Mouse (Mus musculus) left cerebral cortex, postnatal 14 days (tissue): ENCODE results near the gene Madcam1. TPM values are rescaled to one million over a fixed set of nuclear protein-coding genes. Genes with fewer than 3 reads are reported as not detected.
"Not testable (repeated sequence)": the region's sequence is repeated elsewhere in the genome, so short reads cannot be mapped to it uniquely, and the experiment has no call there.

Experiments
- DNase-seq, 2 experiments: peaks; one replicate each; pipeline ENCODE4 v3.0.0; 2021 to 2022; ENCODE audit warnings: low spot score in 2 of 2, mixed read lengths in 1 of 2
- intact Hi-C: fragments of 180-260 bp; cut with DNase I; formaldehyde crosslinking; loops from one replicate; pipeline ENCODE4 v1.15.1; 2025
- total RNA-seq, 2 experiments: library from RNA; stranded (reverse); gene quantifications; 2 replicates each; pipeline ENCODE4 v1.2.3; 2021

Gene Madcam1
- total RNA-seq, 2 experiments from 2014 or later, result 0.23 TPM; not detected in 1

DNA sequence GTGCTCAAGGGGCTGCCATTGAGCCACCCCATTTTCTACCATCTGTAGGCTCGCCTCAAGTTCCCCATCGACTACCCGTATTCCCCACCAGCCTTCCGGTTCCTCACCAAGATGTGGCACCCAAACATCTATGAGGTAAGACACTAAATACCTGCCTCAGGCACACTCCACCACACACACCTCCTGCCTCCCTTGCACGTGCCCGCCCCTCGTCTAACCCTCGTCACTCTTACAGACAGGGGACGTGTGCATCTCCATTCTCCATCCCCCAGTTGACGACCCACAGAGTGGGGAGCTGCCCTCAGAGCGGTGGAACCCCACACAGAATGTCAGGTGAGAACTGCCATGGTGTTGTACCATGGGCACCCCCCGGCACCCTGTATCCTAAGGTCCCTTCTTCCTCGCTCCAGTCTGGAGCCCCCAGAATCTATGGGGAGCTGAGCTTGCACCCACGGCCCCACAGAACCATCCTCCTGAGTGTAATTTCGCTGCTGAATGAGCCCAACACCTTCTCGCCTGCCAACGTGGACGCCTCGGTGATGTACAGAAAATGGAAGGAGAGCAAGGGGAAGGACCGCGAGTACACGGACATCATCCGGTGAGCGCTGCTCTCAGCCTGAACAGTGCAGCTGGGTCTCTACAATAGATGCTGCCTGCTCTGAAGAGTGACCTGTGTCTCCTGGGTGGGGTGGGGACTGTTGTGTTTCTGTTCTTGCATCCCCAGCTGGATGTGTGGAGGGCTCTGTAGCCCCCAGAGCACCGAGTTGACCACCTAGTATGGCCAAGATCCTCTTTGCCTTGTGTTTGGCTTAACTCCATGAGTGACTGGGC, 20.6 kb downstream of the Madcam1 start:
- intact Hi-C loops, result no loop called here
- DNase-seq, result no peak

DNA sequence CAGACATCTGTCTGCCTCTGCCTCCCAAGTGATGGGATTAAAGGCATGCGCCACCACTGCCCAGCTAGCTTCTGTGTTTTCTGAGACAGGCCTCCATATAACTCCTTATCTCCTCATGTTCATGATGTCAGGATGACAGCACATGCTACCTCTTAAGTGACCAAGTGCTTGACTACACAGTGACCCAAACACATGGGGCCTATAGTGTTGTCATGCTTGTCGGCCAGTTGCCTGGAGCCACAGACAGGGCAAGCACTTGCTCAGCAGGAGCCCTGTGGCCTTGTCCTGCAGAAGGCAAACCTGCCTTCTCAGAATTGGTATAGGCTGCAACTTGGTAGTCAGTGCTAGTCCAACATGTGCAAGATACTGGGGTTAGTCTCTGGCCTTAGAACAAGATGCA, 21.9 kb downstream of the Madcam1 start:
- intact Hi-C loops, result no loop called here
- DNase-seq, result no peak

DNA sequence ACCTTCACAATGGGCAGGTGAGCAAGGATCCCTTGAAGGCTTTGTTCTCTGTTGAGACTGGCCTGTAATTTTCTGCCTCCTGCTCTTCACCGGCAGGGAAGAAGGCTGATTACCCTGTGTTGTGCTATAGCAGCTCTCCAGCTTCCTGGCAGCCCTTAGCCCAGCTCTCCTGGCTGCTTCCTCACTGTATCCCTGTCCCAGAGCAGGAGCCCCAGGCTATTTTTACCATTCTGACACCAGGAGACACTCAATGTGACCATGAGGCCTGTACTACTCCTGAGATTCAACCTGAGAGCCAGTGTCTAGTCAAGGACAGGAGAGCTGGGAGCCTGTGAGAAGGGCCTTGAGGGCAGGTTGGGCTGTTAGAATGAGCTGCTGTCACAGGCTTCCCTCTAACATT, 22.3 kb downstream of the Madcam1 start:
- intact Hi-C loops, result no loop called here
- no peak for DNase-seq

DNA sequence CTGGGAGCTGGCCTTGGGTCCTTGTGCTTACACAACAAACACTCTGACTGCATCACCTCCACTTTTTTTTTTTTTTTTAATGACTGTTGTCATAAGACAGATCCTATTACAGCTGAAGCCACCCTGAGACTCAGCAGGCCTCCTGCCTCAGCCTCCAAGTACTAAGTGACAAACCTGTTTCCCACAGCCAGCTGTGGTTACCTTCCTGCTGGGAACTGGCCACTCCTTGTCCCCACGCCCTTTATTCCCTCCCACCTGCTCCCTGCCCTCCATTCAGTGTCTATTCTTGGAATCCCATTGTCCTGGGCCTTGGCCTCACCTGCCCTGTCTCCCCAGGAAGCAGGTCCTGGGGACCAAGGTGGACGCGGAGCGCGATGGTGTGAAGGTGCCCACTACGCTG, 23.2 kb downstream of the Madcam1 start:
- intact Hi-C loops, result no loop called here
- DNase-seq, result no peak

DNA sequence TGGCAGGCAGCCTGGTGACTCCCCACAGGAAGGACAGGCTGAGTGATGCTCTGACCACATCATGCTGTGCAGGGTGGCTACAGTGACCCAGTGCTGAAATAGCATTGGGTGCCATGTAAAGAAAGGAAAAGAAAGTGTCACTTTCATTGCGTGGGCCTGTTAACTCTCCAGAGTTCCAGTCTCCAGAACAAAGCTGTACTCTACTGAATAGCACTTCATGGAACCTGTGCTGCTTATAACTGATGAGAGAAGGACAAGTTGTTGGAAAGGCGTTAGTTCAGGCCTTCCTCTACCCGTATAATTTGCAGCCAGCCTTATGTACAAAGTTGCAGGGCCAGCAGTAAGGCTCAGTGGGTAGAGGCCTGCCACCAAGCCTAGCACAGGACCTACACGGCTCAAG, 24.4 kb downstream of the Madcam1 start, which contains the start of gene Gzmm:
TSS of gene Gzmm (plus strand) at position 301 of the 400 bp plus-strand sequence.
- no peak for DNase-seq
- intact Hi-C loops, result no loop called here

DNA sequence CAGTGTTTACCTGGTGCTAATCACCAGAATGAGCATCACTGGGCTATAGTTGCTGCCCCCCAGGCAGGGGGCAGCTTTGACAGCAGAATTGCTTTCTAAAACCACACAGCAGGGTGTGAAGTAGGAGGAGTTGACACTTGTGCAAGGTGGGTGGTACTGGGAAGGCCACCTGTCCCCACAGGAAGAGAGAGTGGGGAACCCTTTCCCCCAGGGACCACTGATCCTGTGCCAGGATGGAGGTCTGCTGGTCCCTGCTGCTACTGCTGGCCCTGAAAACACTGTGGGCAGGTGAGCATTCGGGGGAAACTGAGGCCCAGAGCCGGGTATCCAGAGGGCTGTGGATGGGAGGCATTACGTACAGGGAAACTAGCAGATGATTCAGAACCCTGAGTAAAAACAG, 24.8 kb downstream of the Madcam1 start:
- intact Hi-C loops, result no loop called here
- DNase-seq, result no peak

DNA sequence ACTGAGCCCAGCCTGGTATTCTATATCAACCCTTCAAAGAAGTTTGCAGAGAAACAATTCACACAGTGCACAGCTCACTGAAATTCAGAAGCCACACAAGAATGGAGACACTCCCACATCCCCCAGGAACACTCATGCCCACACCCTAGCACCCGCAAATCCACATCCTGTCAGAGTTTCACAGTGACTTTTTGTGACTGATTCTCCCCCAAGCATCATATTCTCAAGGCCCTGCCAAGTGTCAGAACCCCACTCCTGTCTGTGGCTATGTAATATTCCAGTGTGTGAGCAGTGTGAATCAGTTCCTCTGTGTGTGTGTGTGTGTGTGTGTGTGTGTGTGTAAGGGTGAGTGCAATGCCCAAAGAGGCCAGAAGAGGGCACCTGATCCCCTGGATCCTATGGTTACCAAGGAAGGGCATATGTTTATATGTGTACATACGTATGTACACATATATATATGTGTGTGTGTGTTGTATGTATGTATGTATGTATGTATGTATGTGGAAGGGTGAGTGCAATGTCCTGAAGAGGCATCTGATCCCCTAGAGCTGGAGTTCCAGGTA, 27.7 kb downstream of the Madcam1 start:
- intact Hi-C loops, result no loop called here

DNA sequence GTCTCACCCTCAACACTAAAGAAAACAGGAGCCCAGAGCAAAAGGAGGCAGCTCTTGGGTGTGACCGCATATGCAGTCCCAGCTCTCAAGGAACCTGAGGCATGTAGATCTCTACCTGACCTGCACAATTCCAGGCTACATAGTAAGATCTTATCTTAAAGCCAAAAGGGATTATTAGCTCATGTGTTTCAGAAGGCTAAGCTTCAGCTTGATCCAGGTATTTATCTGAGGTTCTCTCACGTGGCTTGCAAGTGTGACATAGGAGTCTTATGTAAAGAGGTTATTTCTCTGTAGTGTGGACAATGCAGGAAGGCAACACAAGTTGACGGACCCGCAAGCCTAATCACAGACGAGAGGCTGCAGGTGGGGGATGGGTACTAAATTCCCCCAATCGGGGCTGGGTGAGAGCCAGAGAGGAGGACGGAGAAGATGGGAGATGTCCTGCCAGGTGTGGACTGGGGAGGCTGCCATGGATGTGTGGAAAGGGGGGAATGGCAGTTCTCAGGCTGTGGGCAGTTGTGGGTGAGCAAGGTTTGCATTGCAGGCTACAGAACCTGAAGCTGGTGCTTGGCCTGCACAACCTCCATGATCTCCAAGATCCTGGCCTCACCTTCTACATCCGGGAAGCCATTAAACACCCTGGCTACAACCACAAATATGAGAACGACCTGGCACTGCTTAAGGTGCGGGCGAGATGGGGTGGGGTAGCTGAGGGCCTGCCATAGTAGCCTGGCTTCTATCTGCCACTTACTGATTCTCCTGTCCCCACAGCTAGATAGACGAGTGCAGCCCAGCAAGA, 29.4 kb downstream of the Madcam1 start:
- DNase-seq, result no peak
- intact Hi-C loops, result no loop called here

More for the DNA sequence above, 27.7 kb downstream of the Madcam1 start:
- DNase-seq, result no peak

DNA sequence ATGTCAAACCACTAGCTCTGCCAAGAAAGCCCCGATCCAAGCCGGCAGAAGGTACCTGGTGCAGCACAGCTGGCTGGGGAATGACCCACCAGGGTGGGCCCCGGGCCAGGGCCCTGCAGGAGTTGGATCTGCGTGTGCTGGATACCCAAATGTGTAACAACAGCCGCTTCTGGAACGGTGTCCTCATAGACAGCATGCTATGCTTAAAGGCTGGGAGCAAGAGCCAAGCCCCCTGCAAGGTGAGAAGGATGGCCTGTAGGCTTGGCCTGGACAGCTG, 30.0 kb downstream of the Madcam1 start:
- intact Hi-C loops, result no loop called here
- no peak for DNase-seq

DNA sequence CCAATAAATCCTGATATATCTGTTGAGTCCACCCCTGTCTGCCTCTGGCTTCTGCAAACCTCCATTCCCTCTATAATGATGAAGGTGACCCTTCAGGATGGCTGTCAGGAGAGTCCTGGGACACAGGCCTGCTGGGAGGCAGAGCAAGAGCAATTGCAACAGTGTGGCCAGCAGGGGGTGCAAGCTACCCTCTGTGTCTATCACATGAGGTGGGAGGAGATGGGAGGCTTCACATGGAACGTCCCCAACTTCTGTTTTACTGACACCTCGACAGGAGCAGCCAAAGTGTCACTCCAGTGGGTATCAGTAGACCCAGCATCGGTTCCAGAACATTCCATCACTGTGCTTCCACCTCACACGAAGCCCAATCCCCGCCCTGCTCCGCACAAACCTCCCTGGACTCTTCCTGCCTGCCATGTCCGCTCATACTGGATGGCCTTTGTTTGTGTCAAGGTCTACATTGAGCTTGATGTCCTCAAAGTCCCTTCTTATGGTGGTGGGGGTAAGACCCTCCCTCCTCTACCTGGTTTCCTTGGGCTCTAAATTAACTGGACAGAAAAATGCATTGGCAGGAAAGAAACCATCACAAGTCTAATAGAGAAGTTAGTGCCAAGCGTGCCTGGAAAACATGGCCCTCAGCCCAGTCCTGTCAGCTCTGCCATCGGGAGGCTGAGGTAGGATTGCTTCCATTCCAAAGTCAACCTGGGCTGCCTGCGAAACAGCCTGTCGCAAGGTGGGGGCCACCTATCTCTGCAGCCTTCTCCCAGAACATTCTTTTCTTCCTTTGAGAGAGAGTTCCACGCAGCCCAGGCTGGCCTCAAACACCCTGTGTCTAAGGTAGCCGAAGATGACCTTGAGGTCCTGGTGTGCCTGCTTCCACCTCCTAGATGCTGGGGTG, 31.1 kb downstream of the Madcam1 start:
- peak; percentile 69 for DNase-seq
- intact Hi-C loops, result no loop called here

DNA sequence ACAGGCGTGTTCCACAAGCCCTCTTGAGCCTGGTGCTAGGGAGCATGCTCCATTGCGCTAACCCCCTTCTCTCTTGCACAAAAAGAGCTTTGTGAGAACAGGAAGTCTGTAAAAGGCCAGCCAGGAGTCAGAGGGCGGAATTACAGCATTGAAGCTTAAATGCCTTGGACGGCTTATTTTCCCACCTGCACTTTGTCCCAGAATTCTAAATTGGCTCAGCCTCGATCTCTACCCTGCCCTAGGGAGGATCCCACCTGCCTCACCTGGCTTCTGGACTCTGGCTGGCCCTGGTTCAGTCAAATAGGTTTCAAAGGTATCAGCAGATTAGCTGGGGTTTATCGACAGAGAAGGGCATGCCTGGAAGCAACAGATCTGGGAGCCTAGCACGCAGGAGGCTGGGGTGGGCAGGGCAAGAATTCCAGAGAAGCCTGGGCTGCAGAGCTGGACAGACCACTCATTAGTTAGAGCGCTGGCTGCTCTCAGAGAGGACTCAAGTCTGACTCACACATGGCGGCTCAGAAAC, 31.8 kb downstream of the Madcam1 start:
- intact Hi-C loops, result no loop called here
- no peak for DNase-seq

DNA sequence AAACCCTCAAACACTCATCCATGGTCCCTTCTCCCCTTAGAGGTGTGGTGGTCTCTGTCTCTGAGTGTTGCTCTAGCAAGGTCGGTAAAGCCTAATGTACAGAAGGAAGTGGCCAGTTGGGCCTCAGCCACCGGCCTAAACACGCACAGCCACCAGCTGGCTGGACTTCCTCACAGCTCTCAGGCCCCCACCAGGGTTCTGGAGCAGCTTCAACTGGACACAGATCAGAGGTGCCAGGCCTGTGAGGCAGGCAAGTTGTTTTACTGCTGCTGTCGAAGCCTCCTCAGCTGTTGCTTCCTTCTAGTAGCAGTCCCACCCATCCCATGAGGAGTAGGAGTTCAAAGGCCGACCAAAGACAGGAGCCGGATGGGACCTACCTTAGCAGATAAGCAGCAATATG, 33.6 kb downstream of the Madcam1 start:
- DNase-seq, result no peak
- intact Hi-C loops, result no loop called here

DNA sequence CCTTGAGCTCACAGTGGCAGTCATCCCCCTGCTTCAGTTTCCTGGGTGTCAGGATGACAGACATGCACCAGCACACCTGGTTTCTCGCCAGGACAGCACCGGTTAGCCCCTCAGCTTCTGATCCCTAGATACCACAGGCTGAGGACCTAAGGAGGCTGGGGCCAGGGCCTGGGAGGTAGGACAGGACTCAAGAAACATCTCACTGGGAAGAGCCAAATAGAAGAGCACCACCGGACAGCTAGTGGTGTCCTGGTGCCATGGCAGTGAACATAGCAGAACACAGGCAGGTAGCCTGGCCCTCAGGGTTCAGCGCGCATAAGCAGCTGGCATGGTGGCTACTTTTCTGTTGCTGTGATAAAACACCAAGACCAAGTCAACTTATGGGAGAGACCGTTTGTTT, 34.1 kb downstream of the Madcam1 start:
- no peak for DNase-seq

DNA sequence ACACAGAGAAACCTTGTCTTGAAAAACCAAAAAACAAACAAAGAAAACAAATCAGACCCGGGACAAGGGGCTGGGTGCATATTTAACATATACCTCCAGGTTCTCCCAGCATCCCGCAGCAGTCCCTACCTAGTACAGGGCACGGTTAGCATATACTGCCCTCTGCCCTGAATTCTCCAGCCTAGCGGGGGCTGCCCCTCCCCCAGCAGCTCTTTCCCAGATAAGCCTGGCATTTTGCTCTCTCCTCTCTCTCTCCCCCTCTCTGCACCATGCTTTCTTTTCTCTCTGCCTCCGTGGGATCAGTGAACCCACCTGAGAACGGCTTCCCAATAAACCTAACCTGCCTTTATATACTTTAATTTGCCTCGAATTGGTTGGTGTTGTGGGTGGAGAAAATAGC, 36.3 kb downstream of the Madcam1 start:
- DNase-seq, result no peak
- intact Hi-C loops, result no loop called here

More for the DNA sequence above, 34.1 kb downstream of the Madcam1 start:
- intact Hi-C loops, result no loop called here

DNA sequence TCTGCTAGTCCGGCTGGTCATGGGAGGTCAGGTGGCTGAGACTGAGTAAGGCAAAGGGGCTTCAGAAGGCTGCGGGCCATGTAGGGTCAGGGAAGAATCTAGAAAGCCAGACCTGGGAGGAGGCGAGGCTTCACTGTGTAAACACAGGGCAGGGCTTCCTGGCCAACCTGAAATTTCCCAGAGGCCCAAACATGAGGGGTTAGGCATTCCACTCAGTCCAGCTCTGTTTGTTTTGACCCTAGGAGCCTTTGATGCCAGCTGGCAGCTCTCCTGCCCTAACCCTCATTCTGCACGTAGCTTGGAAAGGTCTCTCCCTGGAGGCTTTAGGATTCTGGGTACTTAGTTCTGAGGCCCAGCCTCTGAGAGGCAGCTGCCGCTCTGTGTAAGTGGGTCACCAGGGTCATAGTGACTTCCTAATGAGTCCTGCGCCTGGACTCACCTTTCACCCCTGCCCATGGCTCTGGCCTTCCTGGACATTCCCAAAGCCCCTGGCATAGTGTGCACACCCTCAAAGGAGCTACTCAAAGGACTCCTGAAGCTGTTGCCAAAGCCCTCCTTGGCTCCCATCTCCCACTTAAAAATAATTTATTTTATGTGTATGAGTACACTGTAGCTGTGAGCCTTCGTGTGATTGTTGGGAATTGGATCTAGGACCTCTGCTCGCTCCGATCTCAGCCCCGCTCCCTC, 37.2 kb downstream of the Madcam1 start:
- DNase-seq, result no peak
- intact Hi-C loops, result no loop called here

DNA sequence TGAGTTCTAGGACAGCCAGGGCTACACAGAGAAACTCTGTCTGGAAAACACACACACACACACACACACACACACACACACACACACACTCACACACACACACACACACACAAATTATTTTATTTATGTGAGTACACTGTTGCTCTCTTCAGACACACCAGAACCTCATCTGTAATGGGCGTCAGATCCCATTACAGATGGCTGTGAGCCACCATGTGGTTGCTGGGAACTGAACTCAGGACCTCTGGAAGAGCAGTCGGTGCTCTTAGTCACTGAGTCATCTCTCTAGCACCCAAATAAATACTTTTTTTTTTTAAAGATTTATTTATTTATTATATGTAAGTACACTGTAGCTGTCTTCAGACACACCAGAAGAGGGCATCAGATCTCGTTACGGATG, 38.6 kb downstream of the Madcam1 start:
- intact Hi-C loops, result not testable (repeated sequence)

DNA sequence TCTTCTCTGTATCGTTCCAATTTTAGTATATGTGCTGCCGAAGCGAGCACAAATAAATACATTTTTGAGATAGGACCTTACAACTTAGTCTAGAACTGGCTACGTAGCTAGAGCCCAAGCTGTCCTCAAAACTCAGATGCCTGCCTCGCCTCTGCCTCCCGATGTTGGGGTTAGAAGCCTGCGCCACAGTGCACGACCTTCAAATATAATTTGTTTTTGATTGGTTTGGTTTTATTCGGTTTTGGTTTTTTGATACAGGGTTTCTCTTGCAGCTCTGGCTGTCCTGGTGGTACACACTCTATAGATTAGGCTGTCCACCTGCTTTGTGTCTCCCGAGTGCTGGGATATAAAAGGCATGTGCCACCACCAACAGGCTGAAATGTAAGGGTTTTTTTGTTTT, 39.2 kb downstream of the Madcam1 start:
- no peak for DNase-seq
- intact Hi-C loops, result no loop called here

More for the DNA sequence above, 38.6 kb downstream of the Madcam1 start:
- not testable (repeated sequence) for DNase-seq

DNA sequence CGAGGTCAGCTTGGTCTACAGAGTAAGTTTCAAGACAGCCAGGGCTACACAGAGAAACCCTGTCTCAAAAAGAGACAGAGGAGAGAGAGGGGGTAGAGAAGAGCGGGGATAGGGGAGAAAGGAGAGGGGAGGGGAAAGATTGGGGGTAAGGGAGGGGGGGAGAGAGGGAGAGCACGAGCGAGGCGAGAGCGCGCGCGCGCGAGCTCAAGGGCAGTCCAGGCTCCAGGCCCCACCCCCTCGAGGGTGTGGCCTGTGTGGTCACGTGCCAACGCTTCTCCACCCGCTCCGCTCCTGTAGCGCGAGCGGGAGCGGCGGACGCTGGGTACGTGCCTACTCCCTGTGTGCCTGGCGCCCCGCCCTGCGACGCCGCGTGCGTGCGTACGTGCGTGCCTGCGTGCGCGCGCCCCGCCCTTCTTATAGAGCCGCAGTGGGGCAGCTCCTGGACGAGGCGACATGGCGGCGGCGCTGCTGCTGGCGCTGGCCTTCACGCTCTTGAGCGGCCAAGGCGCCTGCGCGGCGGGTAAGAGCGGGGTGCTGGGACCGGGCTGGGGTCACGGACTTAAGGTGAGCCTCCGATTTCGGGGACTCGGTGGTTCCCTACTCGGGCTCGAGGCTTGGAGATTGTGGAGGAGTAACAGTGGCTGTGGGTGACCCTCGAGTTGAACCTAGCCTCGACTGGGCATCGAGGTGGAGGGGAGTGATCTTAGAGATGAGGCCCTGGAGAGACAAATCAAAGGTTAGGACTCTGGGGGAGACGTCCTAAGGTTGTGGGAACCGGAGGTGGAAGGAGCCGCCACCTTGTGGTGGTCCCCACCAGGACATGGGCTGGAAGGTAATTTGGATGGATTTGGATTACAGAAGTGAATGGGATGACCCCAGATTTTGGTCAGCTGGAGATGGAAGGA, 40.0 kb downstream of the Madcam1 start, which contains the start of gene Bsg:
TSS of gene Bsg (plus strand) at position 427 of the 905 bp plus-strand sequence.
- intact Hi-C loops, result no loop called here
- DNase-seq, result peak; percentile 99
